Mouse (Mus musculus): ENCODE measurements around the gene Slc17a9. TPM values are rescaled to one million over a fixed set of nuclear protein-coding genes. Genes with fewer than 3 reads are reported as not detected.

Slc17a9 gene
- total and polyA plus RNA-seq, 2 experiments from 2014 or later, result 0.10 to 0.19 TPM

GRCm38 (mm10) chr2:180725856-180726629 lies 980 bp downstream of the Slc17a9 start:
- H3K27me3 ChIP-seq (ENCODE audit: insufficient read depth, low read length), result no peaks in the 10 kb centered on the region
- ATAC-seq (no peak), DNase-seq (no peak)
- no peak overlapping the region for H3K27ac ChIP-seq (ENCODE audit: low read depth, low read length)
- 38% methylated on average over 8 of the region's 8 CpGs for WGBS
- H3K4me2 ChIP-seq (ENCODE audit: low read depth), result no peak overlapping the region
- peaks cover 28% of the 10 kb centered on the region for H3K36me3 ChIP-seq (ENCODE audit: insufficient read depth)
- TF ChIP-seq CTCF (IDR thresholded peaks at IDR 0.05; ENCODE audit: low read depth), result no peak
- H3K4me3 ChIP-seq (ENCODE audit: low read depth, low read length), result no peak overlapping the region
- H3K9me3 ChIP-seq (ENCODE audit: low read length), result no peaks in the 10 kb centered on the region
- no peaks in the 10 kb centered on the region for H3K4me1 ChIP-seq (ENCODE audit: insufficient read depth)
- no peak overlapping the region; the same call in 1 of the 2 replicates for H3K9ac ChIP-seq

GRCm38 (mm10) chr2:180726658-180727442 lies 1.8 kb downstream of the Slc17a9 start:
- Histone ChIP-seq H3K36me3 (ENCODE audit: insufficient read depth) (peaks cover 20% of the 10 kb centered on the region), H3K27ac (ENCODE audit: low read depth, low read length) (no peak overlapping the region), H3K4me3 (ENCODE audit: low read depth, low read length) (no peak overlapping the region), H3K9ac (no peak overlapping the region), H3K9me3 (ENCODE audit: low read length) (no peaks in the 10 kb centered on the region), H3K4me2 (ENCODE audit: low read depth) (no peak overlapping the region), H3K27me3 (ENCODE audit: insufficient read depth, low read length) (no peaks in the 10 kb centered on the region), H3K4me1 (ENCODE audit: insufficient read depth) (no peaks in the 10 kb centered on the region)
- DNase-seq, result no peak
- no peak for TF ChIP-seq CTCF (IDR thresholded peaks at IDR 0.05; ENCODE audit: low read depth)
- WGBS, result 75% methylated on average over 6 of the region's 6 CpGs
- ATAC-seq, result no peak

GRCm38 (mm10) chr2:180727613-180728021 lies 2.6 kb downstream of the Slc17a9 start:
- Histone ChIP-seq H3K4me2 (ENCODE audit: low read depth) (no peak overlapping the region), H3K27ac (ENCODE audit: low read depth, low read length) (no peak overlapping the region), H3K36me3 (ENCODE audit: insufficient read depth) (peaks cover 13% of the 10 kb centered on the region; the same call in 1 of the 2 replicates), H3K4me3 (ENCODE audit: low read depth, low read length) (no peak overlapping the region), H3K9ac (no peak overlapping the region), H3K9me3 (ENCODE audit: low read length) (no peaks in the 10 kb centered on the region), H3K4me1 (ENCODE audit: insufficient read depth) (no peaks in the 10 kb centered on the region), H3K27me3 (ENCODE audit: insufficient read depth, low read length) (no peaks in the 10 kb centered on the region)
- no peak for DNase-seq
- TF ChIP-seq CTCF (IDR thresholded peaks at IDR 0.05; ENCODE audit: low read depth), result no peak
- ATAC-seq, result no peak
- WGBS, result 54% methylated on average over 4 of the region's 4 CpGs

- no peak overlapping the region for H3K9ac ChIP-seq
- WGBS, result 74% methylated on average over 3 of the region's 3 CpGs
- no peaks in the 10 kb centered on the region for H3K36me3 ChIP-seq (ENCODE audit: insufficient read depth)
- H3K9me3 ChIP-seq (ENCODE audit: low read length), result no peaks in the 10 kb centered on the region
- no peak overlapping the region for H3K4me2 ChIP-seq (ENCODE audit: low read depth)
- H3K4me3 ChIP-seq (ENCODE audit: low read depth, low read length), result no peak overlapping the region
- H3K27ac ChIP-seq (ENCODE audit: low read depth, low read length), result no peak overlapping the region
- TF ChIP-seq CTCF (IDR thresholded peaks at IDR 0.05; ENCODE audit: low read depth), result no peak
- DNase-seq, result no peak
- H3K4me1 ChIP-seq (ENCODE audit: insufficient read depth), result no peaks in the 10 kb centered on the region
- H3K27me3 ChIP-seq (ENCODE audit: insufficient read depth, low read length), result no peaks in the 10 kb centered on the region
- ATAC-seq, result no peak
Measured at GRCm38 (mm10) chr2:180731036-180731435, 6.0 kb downstream of the Slc17a9 start.

- Histone ChIP-seq H3K36me3 (ENCODE audit: insufficient read depth) (no peaks in the 10 kb centered on the region), H3K4me2 (ENCODE audit: low read depth) (no peak overlapping the region), H3K27ac (ENCODE audit: low read depth, low read length) (no peak overlapping the region), H3K9ac (no peak overlapping the region), H3K27me3 (ENCODE audit: insufficient read depth, low read length) (no peaks in the 10 kb centered on the region), H3K4me3 (ENCODE audit: low read depth, low read length) (no peak overlapping the region), H3K9me3 (ENCODE audit: low read length) (no peaks in the 10 kb centered on the region), H3K4me1 (ENCODE audit: insufficient read depth) (no peaks in the 10 kb centered on the region)
- WGBS, result 76% methylated on average over 6 of the region's 6 CpGs
- ATAC-seq, result no peak
- no peak for DNase-seq
- TF ChIP-seq CTCF (IDR thresholded peaks at IDR 0.05; ENCODE audit: low read depth), result no peak
Measured at GRCm38 (mm10) chr2:180731984-180732383, 6.9 kb downstream of the Slc17a9 start.

- WGBS, result 84% methylated on average over 7 of the region's 7 CpGs
Measured at GRCm38 (mm10) chr2:180735232-180735631, 10.2 kb downstream of the Slc17a9 start.

GRCm38 (mm10) chr2:180737984-180738383 lies 12.9 kb downstream of the Slc17a9 start:
- H3K9me3 ChIP-seq (ENCODE audit: low read length), result no peaks in the 10 kb centered on the region
- no peak for TF ChIP-seq CTCF (IDR thresholded peaks at IDR 0.05; ENCODE audit: low read depth)
- no peak overlapping the region for H3K9ac ChIP-seq
- WGBS, result 75% methylated on average over 2 of the region's 2 CpGs
- no peak overlapping the region for H3K4me3 ChIP-seq (ENCODE audit: low read depth, low read length)
- H3K27me3 ChIP-seq (ENCODE audit: insufficient read depth, low read length), result no peaks in the 10 kb centered on the region
- ATAC-seq (no peak), DNase-seq (no peak)
- no peaks in the 10 kb centered on the region for H3K4me1 ChIP-seq (ENCODE audit: insufficient read depth)
- H3K27ac ChIP-seq (ENCODE audit: low read depth, low read length), result no peak overlapping the region
- H3K4me2 ChIP-seq (ENCODE audit: low read depth), result no peak overlapping the region
- no peaks in the 10 kb centered on the region for H3K36me3 ChIP-seq (ENCODE audit: insufficient read depth)

More at GRCm38 (mm10) chr2:180735232-180735631, 10.2 kb downstream of the Slc17a9 start:
- no peak overlapping the region for H3K9ac ChIP-seq
- H3K4me1 ChIP-seq (ENCODE audit: insufficient read depth), result no peaks in the 10 kb centered on the region
- TF ChIP-seq CTCF (IDR thresholded peaks at IDR 0.05; ENCODE audit: low read depth), result no peak
- no peak overlapping the region for H3K27ac ChIP-seq (ENCODE audit: low read depth, low read length)
- no peaks in the 10 kb centered on the region for H3K27me3 ChIP-seq (ENCODE audit: insufficient read depth, low read length)
- H3K4me2 ChIP-seq (ENCODE audit: low read depth), result no peak overlapping the region
- H3K9me3 ChIP-seq (ENCODE audit: low read length), result no peaks in the 10 kb centered on the region
- H3K4me3 ChIP-seq (ENCODE audit: low read depth, low read length), result no peak overlapping the region
- ATAC-seq (no peak), DNase-seq (no peak)
- no peaks in the 10 kb centered on the region for H3K36me3 ChIP-seq (ENCODE audit: insufficient read depth)

Measured in forebrain, postnatal 0 days (tissue).